In the genomic region with DNA sequence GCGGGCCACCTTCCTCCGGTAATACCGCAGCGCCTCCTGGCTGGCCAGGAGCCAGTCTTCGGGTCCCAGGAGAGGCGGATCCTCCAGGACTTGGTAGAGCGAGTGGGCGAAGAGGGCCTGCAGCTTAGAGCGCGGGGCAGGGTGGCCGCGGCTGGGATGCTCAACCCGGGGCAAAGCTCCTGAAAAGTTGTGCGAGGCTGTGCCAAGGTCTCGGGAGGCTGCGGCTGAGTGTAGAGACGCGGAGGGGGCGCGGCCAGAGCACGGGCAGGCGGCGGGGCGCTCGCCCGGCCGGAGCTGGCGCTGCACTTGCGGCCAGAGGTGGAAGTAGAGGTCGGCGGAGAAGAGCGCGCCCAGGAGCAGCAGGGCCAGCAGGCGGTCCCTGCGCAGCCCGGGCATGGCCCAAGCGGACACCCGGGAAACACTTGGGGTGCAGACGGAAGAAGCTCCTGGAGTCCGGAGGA, we compare ENCODE assay signal across 8 mouse cellular contexts. TPM values are rescaled to one million over a fixed set of nuclear protein-coding genes. Genes with fewer than 3 reads are reported as not detected.
DNase-seq lines count a peak whose midpoint lies in the region; ATAC-seq and TF ChIP-seq lines count a peak whose summit lies in the region.

No protein-coding gene starts in this region.

- TF ChIP-seq POLR2A in lung, adult 2 months (IDR thresholded peaks at IDR 0.05; ENCODE audit: borderline replicate concordance, extremely low read depth, low read depth, low read length): 0 out of 2 replicates have a peak, but pooled peaks have one; percentile 8

- H3K4me1 ChIP-seq in intestine, embryonic 16.5 days (ENCODE audit: control insufficient read depth, insufficient read depth, low read length): peaks cover 10% of the 10 kb centered on the region
- no peaks in the 10 kb centered on the region for H3K4me1 ChIP-seq in lung, adult 2 months (ENCODE audit: control insufficient read depth, insufficient read depth, low read length)

- no peak for ATAC-seq in cerebellum, adult (ENCODE audit: insufficient number of reproducible peaks, low FRiP score, low TSS enrichment)
- ATAC-seq in intestine, embryonic 16.5 days: peak; percentile 85

- H3K4me3 ChIP-seq in intestine, embryonic 16.5 days (ENCODE audit: low read length): peak overlapping the region; percentile 49
- H3K4me3 ChIP-seq in lung, adult 2 months (replicated peaks; ENCODE audit: extremely low read depth, low read depth, low read length): peak overlapping the region; percentile 69

- H3K27ac ChIP-seq in intestine, embryonic 16.5 days (ENCODE audit: low read length): peak overlapping the region; percentile 59

- peak; percentile 26 to 28 for DNase-seq in cerebellum, postnatal 25 days
- DNase-seq in adrenal gland, postnatal 25 days: peak; percentile 60
- DNase-seq in gastrocnemius, postnatal 14 days: peak; percentile 65
- DNase-seq in lung, adult 2 months: peak; percentile 54
- DNase-seq in ovary, postnatal 14 days (ENCODE audit: low spot score): peak; percentile 45
- DNase-seq in thymus, postnatal 0 days (ENCODE audit: low spot score): no peak

- H3K27me3 ChIP-seq in intestine, embryonic 16.5 days (replicated peaks; ENCODE audit: control insufficient read depth, insufficient read depth, low read length): no peaks in the 10 kb centered on the region

- TF ChIP-seq CTCF in lung, adult 2 months (IDR thresholded peaks at IDR 0.05; ENCODE audit: insufficient read depth, low read length): no peak

- peak overlapping the region; percentile 78 for H3K4me2 ChIP-seq in intestine, embryonic 16.5 days (ENCODE audit: low read depth, low read length)

- under 1% methylated on average over 40 of the region's 40 CpGs for WGBS in intestine, embryonic 16.5 days
- WGBS in lung, adult 2 months: under 1% methylated on average over 40 of the region's 40 CpGs

- H3K9ac ChIP-seq in intestine, embryonic 16.5 days (ENCODE audit: low read depth, low read length): peak overlapping the region; percentile 69

- no peaks in the 10 kb centered on the region for H3K9me3 ChIP-seq in intestine, embryonic 16.5 days (ENCODE audit: control insufficient read depth, low read length)

- intact Hi-C loops in gastrocnemius, postnatal 14 days (cut with DNase I; ENCODE audit: low total_unique reads): no loop called here

- H3K36me3 ChIP-seq in intestine, embryonic 16.5 days (ENCODE audit: control insufficient read depth, insufficient read depth, low read length): no peaks in the 10 kb centered on the region

RNA-seq across cellular contexts. Expression of gene Fam20a, which starts 0.7 kb away (rescaled TPM):
- total RNA-seq in adrenal gland, postnatal 25 days (2021): 3.4 and 3.7 TPM in 2 replicates
- total RNA-seq in gastrocnemius, postnatal 14 days (2021): 1 to 10 TPM; 3.5 to 4.0 TPM
- 3.3 and 3.8 TPM in 2 replicates for polyA plus RNA-seq in intestine, embryonic 16.5 days (2015; fragmentation: Nextera tagmentation; extraction: Ambion mirVana)
- 16.6 and 17.6 TPM in 2 replicates for polyA plus RNA-seq in lung, adult 2 months (2012; rRNA removed)
- polyA plus RNA-seq in thymus, postnatal 0 days (2015; fragmentation: Nextera tagmentation; extraction: Ambion mirVana): 1.8 and 2.3 TPM in 2 replicates
